Mouse (Mus musculus) lung, postnatal 25 days (tissue): Measurements from ENCODE around the gene Mgrn1.

Experiments used
- DNase-seq: peaks from one replicate; pipeline ENCODE4 v3.0.0; 2022; ENCODE audit warnings: low spot score

Mgrn1 gene

DNA sequence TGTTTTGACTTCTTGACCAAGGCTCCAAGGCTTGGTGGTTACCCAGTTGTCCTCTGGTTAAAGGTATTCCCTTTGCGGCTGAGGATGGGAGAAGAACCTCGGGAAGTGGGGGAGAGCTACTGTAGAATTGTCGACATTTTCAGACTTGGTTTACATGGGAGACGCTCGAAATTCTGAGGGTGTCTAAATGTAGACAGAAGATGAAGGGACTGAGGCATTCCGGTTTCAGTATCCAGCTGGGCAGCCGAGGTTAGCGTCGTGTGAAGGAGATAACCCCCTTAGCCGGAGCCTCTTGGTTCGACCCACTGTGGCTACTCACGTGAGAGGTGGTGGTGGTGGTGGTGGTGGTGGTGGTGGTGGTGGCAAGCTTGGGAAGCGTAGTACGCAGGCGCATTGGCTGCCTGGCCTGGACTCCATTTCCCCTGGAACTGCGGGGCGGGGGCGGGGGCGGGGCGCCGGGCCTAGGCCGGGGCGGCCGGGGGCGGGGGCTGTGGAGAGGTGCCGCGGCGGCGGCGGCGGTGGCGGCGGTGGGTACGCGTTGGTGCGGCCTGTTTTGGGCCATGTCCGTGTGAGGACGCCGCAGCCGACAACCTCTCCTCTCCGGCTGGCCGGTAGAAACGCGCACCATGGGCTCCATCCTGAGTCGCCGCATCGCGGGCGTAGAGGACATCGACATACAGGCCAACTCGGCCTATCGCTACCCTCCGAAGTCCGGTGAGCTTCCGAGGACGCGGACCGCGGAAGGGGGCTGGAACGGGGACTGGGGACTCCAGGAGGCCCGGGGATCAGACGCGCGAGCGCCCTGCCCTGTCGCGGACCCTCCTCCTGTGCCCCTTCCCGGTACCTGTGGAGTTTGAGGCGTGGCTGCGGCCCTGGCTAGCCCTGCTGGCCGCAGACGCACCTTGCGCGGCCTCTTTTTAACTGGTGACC is at the start of gene Mgrn1:
Gene Mgrn1, plus strand, starts transcription at position 490 of the 930 bp plus-strand sequence.
- DNase-seq: peak; percentile 90

DNA sequence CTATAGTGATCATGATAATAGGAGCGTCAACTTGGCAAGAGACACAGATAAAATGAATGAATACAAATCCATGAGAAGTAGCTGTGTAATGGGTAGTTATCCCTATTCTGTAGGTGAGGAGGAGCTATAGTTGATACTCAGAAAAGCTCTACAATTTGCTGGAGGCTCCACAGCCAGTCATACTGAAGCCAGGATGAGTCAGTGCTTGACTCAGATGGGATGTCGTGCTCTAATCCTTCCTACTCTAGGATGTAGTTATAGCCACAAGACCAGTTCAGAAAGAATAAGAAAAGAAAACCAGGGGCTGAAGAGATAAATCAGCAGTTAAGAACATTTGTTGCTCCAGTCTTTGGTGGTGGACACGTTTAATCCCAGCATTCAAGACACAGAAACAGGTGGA is 48.4 kb upstream of the Mgrn1 start:
- DNase-seq: no peak

DNA sequence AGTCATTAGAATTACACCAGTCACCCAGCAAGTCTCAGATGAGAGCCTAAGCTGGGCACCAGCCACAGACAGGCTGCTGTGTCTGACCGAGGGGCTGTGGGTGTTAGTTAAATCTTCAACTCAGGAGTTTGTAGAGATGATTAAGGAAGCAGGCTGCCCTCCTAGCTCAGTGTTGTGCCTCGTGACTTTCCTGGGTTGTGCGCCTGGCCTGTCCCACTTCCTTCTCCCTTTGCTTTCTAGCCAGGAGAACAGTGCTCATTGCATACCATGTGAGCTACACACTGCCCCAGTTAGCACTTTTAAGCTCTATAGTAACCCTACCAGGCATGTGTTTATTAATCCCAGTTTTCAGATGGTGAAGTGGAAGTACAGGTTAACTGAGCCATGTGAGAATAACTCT is 46.5 kb upstream of the Mgrn1 start:
- no peak for DNase-seq

DNA sequence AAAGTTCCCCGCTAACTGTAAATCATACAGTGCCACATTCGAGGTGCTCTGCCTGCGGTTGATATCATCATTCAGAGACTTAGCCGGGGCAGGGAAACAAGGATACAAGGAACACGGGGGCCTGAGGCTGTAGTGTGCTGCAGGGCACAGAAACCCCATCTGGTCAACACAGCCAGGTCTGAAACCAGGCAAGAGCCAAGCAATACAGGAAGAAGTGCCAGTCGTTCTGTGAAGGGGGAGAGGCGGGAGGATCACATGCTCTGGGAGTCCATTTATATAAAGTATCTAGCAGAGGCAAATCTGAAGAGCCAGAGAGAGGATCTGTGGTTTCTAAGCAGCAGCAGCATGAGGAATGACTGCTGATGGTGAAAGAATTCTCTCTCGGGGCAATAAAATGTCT is 45.8 kb upstream of the Mgrn1 start:
- DNase-seq: no peak

DNA sequence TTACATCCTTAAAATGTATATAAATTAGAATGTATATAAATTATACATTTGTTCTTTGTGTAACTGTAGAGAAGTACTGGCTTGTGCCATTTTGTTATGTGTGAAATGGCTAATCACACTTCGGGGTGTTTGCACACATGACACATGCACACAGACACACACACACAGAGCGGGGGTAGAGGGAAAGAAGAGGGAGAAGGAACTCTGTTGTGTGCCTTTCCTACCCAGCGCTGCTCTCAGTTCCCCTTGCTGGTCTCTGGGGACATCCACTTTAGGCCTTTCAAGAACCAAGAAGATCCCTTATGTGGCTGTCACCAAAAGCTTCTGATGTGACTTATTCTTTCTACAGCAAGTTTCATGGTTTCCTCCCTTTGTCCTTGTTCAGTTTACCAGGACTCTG is 39.0 kb upstream of the Mgrn1 start:
- no peak for DNase-seq

DNA sequence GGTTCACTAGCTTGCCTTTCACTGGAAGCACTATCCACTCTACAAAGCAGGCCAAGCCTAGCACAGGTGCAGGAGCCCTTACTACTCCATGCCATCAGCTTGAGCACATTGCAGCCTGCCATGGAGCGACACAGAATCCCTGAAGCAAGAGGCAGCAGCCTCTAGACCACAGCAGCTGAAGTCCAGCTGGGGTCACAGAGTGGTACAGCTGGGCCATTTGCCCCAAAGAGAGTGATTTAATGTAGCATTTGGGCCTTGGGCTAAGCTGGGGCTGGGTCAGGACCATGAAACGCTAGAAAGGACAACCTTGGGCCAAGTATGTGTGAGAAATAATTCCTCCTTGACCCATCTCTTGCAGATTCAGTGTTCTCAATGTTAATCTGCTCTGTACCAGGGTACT is 38.0 kb upstream of the Mgrn1 start:
- no peak for DNase-seq

DNA sequence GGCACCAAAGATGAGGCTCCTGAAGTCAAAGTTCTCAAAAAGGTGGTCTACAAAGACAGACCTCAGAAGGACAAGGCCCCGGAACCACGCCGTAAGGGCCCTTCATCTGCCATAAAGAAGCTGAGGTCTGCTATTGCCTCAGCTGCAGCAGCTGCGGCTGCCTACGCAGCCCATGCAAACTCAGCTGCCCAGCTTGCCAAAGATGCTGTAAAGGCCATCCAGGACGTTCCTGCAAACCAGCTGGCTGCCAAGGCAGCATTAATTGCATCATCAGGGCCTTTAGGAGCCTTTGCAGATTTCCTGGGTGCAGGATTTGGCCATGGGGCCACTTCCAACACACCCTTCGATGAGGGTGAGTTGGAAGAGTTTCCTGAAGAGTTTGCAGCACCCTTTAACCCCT is 35.7 kb upstream of the Mgrn1 start:
- no peak for DNase-seq

DNA sequence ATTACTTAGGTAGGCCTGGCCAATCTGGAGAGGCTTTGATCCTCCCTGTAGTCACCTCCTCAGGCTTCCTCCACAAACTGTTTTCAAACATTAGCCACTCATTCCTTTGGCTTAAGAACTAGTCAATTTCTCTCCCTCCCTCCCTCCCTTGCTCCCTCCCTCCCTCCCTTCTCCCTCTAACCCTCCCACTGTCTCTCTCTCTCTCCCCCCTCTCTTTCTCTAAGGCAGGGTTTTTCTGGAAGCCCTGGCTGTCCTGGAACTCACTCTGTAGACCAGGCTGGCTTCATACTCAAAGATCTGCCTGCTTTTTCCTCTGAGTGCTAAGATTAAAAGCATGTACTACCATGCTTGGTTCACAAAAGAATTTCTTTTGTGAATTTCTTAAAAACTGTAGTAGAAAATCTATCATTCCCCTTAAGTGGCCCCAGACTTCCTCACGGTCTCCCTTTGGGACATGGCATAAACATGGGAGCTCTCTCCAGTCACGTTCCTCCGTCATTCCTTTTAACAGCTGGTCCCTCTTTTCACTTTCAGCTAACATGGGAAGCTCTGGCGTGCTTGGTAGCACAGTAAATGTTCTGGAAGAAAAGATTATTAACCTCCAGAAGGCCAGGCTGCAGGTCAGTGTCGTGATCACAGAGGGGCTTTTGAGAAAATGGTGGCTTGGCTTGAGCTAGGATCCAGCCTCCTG is 35.0 kb upstream of the Mgrn1 start:
- DNase-seq: no peak

DNA sequence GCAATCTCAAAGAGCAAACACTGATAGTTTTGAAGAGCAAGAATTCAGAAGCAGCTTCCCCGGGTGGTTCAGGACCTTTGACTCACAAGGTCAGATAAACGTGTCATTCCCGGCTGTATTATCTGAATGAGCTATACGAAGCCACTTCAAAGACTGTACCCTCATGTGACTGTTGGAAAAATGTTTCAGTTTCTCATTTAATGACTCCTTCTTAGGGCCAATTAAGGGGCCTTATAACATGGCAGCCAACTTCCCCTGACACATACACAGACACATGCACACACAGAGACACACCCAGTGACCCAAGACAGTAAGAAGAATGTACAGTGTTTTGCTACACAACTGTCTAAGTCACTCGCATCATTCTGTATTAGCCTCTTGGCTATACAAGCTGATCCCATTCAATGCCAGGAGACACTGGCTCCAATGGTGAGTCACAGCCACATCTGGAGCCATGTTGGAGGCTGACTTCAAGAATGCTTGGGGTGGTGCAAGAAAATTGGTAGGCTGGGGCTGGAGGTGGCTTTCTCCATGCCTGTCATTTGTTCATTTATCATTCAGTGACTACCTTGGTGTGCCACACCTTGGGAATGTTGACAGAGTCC is 30.9 kb upstream of the Mgrn1 start:
- DNase-seq: no peak

DNA sequence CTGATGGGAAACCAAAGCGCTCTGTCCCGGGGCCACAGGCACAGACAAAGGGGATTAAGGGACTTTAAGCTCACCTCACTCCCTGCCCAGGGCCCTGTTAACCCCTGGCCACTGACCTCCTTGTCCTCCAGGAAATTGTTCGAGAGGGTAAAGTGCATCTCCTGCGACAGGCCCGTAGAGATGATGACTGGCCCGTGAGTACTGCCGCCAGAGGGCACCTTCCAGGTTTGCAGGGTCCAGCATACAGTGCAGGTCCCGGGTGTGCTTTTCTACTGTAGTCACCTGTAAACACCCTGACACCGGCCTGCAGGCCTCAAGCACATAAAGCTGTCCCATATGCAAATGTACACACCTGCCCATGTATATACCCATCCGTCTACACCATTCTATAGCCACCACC is 24.7 kb upstream of the Mgrn1 start:
- DNase-seq: no peak

DNA sequence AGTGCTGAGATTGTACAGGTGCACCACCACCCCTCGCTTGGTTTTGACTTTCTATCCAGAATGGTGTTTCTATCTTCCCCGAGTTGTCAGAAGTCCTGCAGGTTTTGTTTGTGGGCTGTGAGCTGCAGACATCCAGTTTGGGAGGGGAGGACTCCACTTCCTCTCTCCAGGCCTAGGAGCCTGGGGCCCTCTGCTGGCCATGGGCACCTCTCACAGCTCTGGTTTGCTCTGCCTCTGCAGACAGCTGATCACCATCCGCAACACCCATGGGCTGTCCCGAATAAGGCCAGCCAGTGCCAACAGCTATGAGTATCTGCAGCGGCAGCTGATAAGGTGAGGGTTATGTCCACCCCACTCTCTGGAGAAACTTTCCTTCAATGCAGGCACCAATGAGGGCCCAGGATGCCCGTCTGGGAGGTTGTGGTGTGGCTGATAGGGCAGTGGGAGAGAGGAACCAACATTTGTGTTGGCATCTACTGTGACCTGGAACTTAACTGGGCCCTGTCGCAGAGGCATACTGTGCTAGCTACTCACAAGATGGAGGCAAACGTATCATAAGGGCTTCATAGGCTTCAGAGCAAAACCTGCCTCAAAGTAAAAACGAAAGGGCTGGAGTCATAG is 23.1 kb upstream of the Mgrn1 start:
- peak; percentile 87 for DNase-seq

DNA sequence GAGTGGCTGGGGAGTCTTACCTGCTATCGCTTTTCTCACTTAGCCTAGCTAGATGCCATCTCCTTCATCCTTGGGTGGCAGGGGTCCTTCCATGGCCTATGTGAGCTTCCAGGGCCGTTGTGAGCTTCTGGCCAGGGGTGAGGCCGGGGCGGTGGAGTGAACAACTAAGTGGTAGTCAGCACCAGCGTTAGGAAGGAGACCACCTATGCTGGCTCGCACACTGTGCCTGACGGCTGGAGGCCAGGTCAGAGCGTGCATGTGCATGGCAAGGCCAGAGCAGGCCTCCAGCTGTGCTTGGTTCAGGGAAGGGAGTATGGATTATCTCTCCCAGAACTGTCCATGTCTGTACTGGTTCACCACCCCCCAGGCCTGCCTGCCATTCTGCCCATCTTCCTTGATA is 22.3 kb upstream of the Mgrn1 start:
- DNase-seq: no peak

DNA sequence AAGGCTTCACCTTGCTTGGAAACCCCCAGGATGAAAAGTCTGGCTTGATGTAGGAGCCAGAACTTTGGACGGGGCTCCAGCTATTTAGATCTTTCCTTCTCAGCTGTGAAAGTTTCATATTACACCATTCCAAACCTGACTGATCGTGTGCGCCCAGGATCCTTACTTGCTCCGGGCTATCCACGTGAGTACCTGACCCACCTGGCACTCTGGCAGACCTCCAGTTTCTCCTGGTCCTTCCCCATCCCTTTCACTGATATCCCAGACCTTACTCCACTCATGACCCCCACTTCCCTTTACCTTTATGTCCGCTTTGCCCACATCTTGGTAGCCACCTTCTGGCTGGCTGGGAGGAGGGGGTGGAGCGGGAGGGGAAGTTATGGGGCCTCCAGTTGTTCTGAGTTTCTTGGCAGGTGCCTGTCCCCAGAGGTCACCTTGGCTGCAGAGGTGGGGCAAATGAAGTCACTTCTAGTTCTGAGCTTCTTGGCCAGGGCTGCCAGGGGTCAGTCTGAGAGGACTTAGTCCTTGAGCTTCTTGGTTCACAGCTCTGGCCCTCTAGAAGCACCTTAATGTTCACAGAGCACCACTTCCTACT is 19.9 kb upstream of the Mgrn1 start:
- DNase-seq: no peak

DNA sequence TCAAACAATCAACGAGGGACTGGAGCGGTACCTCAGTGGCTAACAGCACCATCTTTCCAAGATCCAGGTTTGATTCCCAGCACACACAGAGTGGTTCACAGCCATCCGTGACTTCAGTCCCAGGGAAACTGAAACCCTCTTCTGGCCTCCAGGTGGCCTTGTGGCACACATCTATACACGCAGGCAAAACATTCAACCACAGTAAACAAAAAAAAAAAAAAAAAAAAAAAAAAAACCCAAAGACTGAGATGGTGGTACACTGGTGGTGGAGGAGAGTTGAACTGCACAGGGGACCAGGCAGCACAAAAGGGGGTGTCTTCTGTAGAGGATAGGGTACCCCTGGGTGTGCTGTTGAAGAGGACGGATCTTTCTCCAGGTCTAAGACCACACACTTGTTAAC is 15.6 kb upstream of the Mgrn1 start:
- no peak for DNase-seq

DNA sequence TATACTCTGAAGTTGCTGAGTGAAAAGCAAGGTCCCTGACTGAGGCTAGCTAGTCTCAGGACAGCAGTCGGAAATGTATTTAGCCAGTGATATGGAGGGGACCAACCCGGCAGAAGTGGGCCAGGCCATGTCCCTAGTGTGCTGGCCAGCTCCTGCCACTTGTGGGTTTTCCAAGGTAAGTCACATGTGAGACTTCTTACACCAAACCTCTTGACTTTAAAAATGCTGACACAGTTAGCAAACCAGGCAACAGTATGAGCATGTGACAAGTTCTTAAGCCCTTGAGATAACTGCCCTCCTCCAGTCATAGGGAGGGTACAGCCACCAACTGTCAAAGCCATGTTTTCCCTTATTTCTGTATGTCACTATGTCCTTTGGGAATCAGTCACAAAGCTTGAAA is 14.1 kb upstream of the Mgrn1 start:
- peak; percentile 84 for DNase-seq

DNA sequence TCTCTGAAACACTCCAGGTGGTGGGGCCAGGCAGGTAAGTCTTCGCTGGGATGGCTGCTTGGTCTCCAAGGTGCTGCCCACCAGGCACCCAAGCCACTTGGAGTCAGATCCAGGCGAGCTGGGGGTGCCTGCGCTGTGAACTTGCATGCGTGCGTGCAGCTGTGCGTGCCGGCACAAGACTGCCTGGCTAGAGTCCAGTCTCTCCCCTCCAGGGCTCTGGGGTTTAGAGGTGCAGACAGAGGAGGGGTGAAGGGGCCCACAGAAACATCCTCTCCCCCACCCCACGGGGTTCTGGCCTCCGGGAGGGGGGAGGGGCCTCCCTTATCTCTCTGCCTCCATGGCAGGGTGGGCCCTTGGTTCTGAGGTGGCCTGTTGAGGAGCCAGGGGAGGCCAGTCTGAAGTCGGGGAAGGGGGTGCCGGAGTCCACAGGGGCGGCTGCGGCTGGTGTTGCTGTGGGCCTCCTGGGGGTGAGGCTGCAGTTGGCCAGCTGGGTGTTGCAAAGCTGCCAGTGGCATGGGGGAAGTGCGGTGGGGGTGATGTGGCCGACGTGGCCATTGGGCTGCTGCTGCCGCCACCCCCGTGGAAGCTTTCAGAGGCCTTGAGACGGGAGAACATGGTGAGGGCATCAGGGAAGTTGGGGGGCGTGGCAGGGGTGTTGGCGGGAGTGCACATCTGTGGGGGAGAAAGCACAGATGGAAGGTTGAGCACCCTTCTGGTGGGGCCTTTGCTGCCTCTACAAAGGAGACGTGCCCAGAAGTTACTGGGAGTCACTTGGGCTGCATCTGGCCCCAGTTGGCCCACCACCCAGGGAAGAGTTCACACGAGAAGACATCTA is 10.6 kb upstream of the Mgrn1 start:
- no peak for DNase-seq

DNA sequence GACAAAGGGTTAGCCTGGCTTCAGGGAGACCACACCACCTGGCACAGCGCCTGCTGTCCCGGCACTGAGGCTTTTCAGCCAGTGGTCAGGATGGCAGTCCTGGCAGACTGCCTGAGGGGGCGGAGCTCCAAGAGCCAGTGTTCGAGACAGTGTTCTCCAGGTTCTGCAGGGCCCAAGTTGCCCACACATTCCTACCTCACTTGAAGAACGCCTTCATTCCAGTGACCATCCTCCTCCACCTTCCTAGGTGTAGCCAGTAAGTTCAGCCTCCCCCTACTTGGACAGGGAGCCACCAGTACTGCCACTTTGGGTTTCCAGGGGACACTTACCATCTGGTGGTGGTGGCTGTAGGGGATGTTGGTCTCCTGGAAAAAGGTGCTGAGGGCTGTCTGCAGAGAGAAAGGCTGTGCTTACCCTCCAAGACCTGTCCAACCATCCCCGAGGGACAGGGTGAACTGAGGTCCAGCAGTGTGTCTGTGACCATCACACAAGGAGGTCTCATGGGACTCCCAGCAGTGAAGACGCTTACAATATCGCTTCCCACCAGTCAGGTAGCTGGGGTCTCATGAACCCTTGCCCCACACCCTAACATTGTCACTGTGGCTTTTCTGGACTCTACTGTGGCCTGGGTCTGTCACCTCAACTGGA is 9.9 kb upstream of the Mgrn1 start:
- DNase-seq: peak; percentile 60

DNA sequence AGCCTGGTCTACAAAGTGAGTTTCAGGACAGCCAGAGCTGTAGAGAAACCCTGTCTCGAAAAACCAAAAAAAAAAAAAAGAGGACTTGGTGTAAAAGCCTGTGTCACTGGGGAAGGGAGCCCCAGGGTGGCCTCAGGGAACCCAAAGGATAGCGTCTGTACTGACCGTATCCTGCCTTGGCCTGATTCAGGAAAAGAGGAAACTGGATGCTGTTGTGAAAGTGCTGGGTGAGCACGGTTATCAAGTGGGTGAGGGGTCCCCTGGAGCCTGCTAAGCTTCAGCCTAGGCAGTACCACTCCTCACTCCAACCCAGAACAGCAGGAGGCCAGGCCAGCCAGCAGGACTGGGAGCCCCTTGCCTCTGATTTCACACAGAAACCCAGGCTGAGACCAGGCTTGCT is 8.9 kb upstream of the Mgrn1 start:
- DNase-seq: no peak

DNA sequence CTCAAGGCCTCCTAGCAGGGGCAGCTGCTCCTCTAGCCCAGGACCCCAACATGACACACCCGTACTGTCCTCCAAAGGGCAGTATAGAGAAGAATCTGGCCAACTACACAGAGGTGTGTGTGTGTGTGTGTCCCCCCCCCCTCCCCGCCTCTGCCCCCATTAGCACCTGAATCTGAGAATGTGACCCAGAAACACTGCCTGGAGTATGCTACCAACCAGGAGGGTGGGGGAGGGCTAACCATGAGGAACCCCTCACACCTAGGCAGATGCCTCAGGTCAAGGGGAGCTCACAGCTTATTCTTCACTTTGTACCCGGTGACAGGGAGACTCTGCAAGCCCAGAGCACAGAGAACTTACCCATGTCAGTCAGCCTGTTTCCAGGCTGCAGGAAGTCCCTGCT is 8.3 kb upstream of the Mgrn1 start:
- no peak for DNase-seq

DNA sequence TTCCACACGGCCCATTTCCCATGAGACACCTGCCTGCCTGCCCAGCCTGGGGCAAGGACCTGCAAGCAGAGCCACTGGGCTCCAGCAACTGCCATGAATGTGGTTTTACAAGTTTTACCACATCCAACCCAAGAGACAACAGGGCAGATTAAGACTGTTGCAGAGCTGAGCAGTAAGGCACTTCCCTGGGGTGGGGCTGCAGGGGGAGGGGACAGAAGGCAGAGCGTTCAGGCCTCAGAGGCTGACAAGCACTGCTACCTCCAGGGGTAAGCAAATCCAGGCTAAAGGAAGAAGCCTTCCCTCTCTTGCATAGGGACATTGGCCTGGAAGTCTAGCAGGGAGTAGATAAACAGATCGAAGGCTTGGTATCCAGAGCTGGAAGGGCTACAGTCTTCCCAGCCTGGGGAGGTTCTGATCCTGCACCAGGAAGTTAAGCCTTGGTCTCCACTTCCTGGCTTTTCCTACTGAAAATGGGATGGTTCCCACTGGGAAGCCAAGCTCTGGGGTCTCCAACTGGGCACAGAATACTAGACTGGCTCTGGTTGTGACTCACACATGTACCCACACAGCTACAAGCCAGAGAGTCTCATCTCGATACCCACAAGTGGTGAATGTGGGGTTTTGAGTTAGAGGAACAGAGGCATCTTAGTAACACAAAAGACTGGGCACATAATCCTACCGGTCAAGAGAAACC is 7.7 kb upstream of the Mgrn1 start:
- DNase-seq: peak; percentile 67
